Mouse (Mus musculus): ENCODE results near the gene Adora1. TPM values are rescaled to one million over a fixed set of nuclear protein-coding genes. Genes with fewer than 3 reads are reported as not detected.

The Adora1 gene
- polyA plus RNA-seq, 1 experiment from 2014 or later = 14.0 TPM

DNA sequence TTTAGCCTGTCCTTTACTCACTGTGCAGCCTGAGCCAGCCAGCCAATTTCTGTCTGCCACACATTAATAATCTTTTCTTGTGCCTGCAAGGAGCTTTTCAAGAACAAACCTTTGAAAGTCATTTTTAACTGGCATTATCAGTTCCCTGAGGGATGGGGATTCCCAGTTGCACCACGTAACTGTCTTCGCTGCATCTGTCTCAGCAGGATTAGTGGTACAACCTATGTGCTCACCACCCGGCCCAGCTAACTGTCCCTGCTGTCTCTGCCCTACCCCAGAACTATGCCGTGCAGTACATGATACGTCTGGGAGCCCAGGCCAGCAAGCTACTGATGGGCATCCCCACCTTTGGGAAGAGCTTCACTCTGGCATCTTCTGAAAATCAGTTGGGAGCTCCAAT is 47.0 kb downstream of the Adora1 start:
- H3K4me1 ChIP-seq (ENCODE audit: control insufficient read depth, insufficient read depth, low read length) = peaks cover 10% of the 10 kb centered on the region
- no peaks in the 10 kb centered on the region for H3K9me3 ChIP-seq (ENCODE audit: control insufficient read depth, low read length)
- H3K9ac ChIP-seq (replicated peaks; ENCODE audit: low read depth, low read length) = no peak overlapping the region
- no peaks in the 10 kb centered on the region for H3K27me3 ChIP-seq (ENCODE audit: control insufficient read depth, insufficient read depth, low read length)
- no peak overlapping the region for H3K4me2 ChIP-seq (ENCODE audit: low read depth, low read length)
- no peak for ATAC-seq (ENCODE audit: low read depth)
- no peak overlapping the region for H3K4me3 ChIP-seq (ENCODE audit: low read depth, low read length)
- no peaks in the 10 kb centered on the region for H3K36me3 ChIP-seq (ENCODE audit: control insufficient read depth, insufficient read depth, low read length)
- WGBS = 63% methylated on average over 5 of the region's 5 CpGs
- no peak overlapping the region for H3K27ac ChIP-seq (ENCODE audit: low read depth, low read length)

DNA sequence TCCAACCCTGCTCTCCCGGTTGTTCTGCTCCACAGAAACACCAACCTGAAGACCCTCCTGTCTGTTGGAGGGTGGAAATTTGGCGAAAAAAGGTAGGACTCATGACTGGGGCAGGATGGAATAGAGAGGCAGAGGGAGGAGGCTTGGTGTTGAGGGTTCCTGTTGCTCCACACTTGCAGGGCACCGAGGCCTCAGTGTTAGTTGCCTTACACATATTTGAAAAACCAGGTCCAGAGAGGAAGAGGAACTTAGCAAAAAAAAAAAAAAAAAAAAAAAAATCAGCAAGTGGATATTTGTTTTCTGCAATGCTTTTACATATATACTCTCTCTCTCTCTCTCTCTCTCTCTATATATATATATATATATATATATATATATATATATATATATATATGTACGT is 51.1 kb downstream of the Adora1 start:
- H3K9me3 ChIP-seq (ENCODE audit: control insufficient read depth, low read length) = no peaks in the 10 kb centered on the region
- no peaks in the 10 kb centered on the region for H3K36me3 ChIP-seq (ENCODE audit: control insufficient read depth, insufficient read depth, low read length)
- no peak overlapping the region for H3K4me3 ChIP-seq (ENCODE audit: low read depth, low read length)
- H3K9ac ChIP-seq (replicated peaks; ENCODE audit: low read depth, low read length) = no peak overlapping the region
- ATAC-seq (ENCODE audit: low read depth) = no peak
- 88% methylated on average over 4 of the region's 4 CpGs for WGBS
- H3K4me2 ChIP-seq (ENCODE audit: low read depth, low read length) = no peak overlapping the region
- peaks cover 8% of the 10 kb centered on the region for H3K4me1 ChIP-seq (ENCODE audit: control insufficient read depth, insufficient read depth, low read length)
- no peak overlapping the region for H3K27ac ChIP-seq (ENCODE audit: low read depth, low read length)
- no peaks in the 10 kb centered on the region for H3K27me3 ChIP-seq (ENCODE audit: control insufficient read depth, insufficient read depth, low read length)

DNA sequence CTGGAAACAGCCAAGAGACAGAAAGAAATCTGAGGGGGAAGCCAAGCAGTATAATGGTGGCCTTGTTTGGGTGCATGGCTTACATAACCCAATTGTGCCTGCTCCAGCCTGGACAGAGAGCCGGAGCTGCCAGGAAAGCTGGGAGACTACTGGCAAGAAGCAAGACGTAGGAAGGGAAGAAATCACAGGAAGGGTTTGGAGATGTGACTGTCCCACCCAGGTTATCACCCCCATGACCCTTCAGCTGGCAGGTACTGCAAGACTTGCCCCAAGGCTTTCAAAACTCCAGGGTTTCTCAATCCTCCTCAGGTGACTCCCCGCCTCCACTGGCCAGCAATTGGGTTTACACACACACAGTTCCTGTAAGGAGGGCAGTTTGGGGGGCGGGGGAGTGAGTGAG is 53.2 kb downstream of the Adora1 start, which contains the start of gene Chil1:
Gene Chil1 (plus strand): TSS at position 152 of the 400 bp plus-strand sequence.
- 55% methylated on average over 4 of the region's 4 CpGs for WGBS
- ATAC-seq (ENCODE audit: low read depth) = no peak
- Histone ChIP-seq H3K27me3 (ENCODE audit: control insufficient read depth, insufficient read depth, low read length) (no peaks in the 10 kb centered on the region), H3K4me1 (ENCODE audit: control insufficient read depth, insufficient read depth, low read length) (no peaks in the 10 kb centered on the region), H3K9ac (replicated peaks; ENCODE audit: low read depth, low read length) (no peak within 1 kb of the TSS), H3K36me3 (ENCODE audit: control insufficient read depth, insufficient read depth, low read length) (no peaks in the 10 kb centered on the region), H3K27ac (ENCODE audit: low read depth, low read length) (no peak within 1 kb of the TSS), H3K4me3 (ENCODE audit: low read depth, low read length) (no peak within 1 kb of the TSS), H3K9me3 (ENCODE audit: control insufficient read depth, low read length) (no peaks in the 10 kb centered on the region), H3K4me2 (ENCODE audit: low read depth, low read length) (no peak within 1 kb of the TSS)

DNA sequence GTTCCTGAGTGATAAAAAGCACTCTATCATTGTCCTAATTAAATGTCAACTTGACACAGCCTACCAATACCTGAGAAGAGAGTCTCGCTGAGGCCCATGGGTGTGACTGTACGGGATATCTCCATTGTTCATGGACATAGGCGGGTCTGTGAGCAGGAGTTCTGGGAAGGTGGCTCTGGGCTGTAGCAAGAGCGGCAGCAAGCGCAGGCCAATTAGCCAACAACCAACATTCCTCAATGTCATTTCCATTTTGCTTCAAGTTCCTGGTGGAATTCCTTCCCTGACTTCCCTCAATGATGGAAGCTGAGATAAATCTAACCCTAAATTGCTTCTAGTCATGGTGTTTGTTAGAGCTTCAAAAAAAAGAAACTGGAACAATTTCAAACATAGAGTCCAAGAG is 57.3 kb downstream of the Adora1 start:
- Histone ChIP-seq H3K36me3 (ENCODE audit: control insufficient read depth, insufficient read depth, low read length) (no peaks in the 10 kb centered on the region), H3K4me1 (ENCODE audit: control insufficient read depth, insufficient read depth, low read length) (no peaks in the 10 kb centered on the region), H3K9ac (replicated peaks; ENCODE audit: low read depth, low read length) (no peak overlapping the region), H3K9me3 (ENCODE audit: control insufficient read depth, low read length) (no peaks in the 10 kb centered on the region), H3K4me2 (ENCODE audit: low read depth, low read length) (no peak overlapping the region), H3K4me3 (ENCODE audit: low read depth, low read length) (no peak overlapping the region), H3K27me3 (ENCODE audit: control insufficient read depth, insufficient read depth, low read length) (no peaks in the 10 kb centered on the region), H3K27ac (ENCODE audit: low read depth, low read length) (no peak overlapping the region)
- ATAC-seq (ENCODE audit: low read depth) = no peak
- 91% methylated on average over 5 of the region's 5 CpGs for WGBS

DNA sequence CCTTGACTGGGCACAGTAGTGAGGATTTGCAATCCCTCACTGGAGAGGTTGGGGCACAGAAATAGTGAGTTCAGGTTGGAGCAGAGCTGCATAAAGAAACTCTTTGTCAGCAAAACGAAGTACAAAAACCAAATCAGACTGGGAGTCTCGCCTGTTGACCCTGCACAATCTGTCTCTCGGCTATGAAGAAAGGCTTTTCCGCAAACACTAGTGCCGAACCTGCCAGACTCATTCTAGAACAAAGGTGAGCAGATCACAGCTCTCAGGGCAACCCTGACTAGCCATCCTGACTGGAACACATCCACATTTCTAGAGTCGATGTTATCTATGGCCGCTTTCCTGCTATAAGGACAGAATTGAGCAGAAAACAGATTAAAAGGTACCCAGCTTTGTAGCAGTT is 62.1 kb downstream of the Adora1 start:
- no peak overlapping the region for H3K9ac ChIP-seq (replicated peaks; ENCODE audit: low read depth, low read length)
- ATAC-seq (ENCODE audit: low read depth) = no peak
- no peak overlapping the region for H3K4me2 ChIP-seq (ENCODE audit: low read depth, low read length)
- H3K9me3 ChIP-seq (ENCODE audit: control insufficient read depth, low read length) = no peaks in the 10 kb centered on the region
- no peak overlapping the region for H3K27ac ChIP-seq (ENCODE audit: low read depth, low read length)
- no peak overlapping the region for H3K4me3 ChIP-seq (ENCODE audit: low read depth, low read length)
- no peaks in the 10 kb centered on the region for H3K4me1 ChIP-seq (ENCODE audit: control insufficient read depth, insufficient read depth, low read length)
- H3K36me3 ChIP-seq (ENCODE audit: control insufficient read depth, insufficient read depth, low read length) = no peaks in the 10 kb centered on the region
- no peaks in the 10 kb centered on the region for H3K27me3 ChIP-seq (ENCODE audit: control insufficient read depth, insufficient read depth, low read length)
- WGBS = 61% methylated on average over 7 of the region's 7 CpGs

DNA sequence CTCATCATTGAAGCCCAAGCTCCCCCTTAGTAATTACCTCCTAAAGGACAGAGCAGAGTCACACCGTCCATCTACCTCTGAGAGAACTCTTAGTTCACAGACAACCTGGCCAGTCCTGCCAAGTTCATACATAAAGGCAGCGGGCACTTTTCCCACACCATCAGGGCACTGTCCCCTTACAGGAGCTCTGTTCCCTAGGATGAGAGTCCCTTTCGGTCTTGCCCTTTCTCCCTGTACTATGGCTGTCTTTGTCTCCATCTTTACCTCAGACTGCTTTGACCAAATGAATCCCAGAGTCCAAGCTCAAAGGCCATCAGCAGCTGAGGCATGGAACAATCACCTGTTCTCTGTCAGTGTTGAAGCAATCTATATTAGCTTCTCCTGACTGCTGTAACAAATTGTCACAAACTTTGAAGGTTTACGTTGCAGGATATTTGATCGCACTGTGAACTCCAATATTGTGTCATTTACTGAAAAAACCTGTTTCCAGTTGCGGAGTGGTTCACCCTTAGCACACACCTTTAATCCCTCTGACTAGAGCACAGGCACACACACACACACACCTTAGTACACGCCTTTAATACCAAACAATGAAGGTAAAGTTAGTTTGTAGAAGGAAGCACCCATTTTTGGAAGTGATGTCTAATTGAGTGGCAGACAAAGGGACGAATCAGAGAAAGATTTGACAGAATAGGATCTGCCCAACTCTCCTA is 66.1 kb downstream of the Adora1 start:
- 88% methylated on average over 8 of the region's 8 CpGs for WGBS
- H3K27me3 ChIP-seq (ENCODE audit: control insufficient read depth, insufficient read depth, low read length) = no peaks in the 10 kb centered on the region
- no peak overlapping the region for H3K4me2 ChIP-seq (ENCODE audit: low read depth, low read length)
- no peaks in the 10 kb centered on the region for H3K9me3 ChIP-seq (ENCODE audit: control insufficient read depth, low read length)
- H3K27ac ChIP-seq (ENCODE audit: low read depth, low read length) = no peak overlapping the region
- no peak overlapping the region for H3K4me3 ChIP-seq (ENCODE audit: low read depth, low read length)
- no peak for ATAC-seq (ENCODE audit: low read depth)
- H3K4me1 ChIP-seq (ENCODE audit: control insufficient read depth, insufficient read depth, low read length) = no peaks in the 10 kb centered on the region
- H3K36me3 ChIP-seq (ENCODE audit: control insufficient read depth, insufficient read depth, low read length) = no peaks in the 10 kb centered on the region
- no peak overlapping the region for H3K9ac ChIP-seq (replicated peaks; ENCODE audit: low read depth, low read length)

DNA sequence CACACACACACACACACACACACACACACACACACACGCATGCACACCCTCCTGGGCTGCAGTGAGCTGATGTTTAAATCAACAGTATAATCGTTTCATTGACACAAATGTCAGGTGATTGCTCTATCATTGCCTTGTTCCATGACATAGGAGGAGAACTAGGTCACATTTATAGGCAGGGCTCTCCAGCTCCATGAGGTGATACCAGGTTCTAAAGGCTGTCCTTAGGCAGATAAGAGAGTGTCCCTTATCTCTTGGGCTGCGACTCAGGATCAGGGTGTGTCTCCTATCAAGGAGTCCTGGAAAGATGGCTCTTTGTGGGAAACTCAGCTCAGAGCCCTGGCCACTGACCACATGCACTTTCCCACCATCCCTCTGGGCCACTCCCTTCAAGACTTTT is 66.7 kb downstream of the Adora1 start:
- H3K27me3 ChIP-seq (ENCODE audit: control insufficient read depth, insufficient read depth, low read length) = no peaks in the 10 kb centered on the region
- H3K4me2 ChIP-seq (ENCODE audit: low read depth, low read length) = no peak overlapping the region
- H3K9me3 ChIP-seq (ENCODE audit: control insufficient read depth, low read length) = no peaks in the 10 kb centered on the region
- no peak for ATAC-seq (ENCODE audit: low read depth)
- H3K4me3 ChIP-seq (ENCODE audit: low read depth, low read length) = no peak overlapping the region
- H3K9ac ChIP-seq (replicated peaks; ENCODE audit: low read depth, low read length) = no peak overlapping the region
- no peaks in the 10 kb centered on the region for H3K36me3 ChIP-seq (ENCODE audit: control insufficient read depth, insufficient read depth, low read length)
- WGBS = 83% methylated on average over 3 of the region's 3 CpGs
- no peak overlapping the region for H3K27ac ChIP-seq (ENCODE audit: low read depth, low read length)
- no peaks in the 10 kb centered on the region for H3K4me1 ChIP-seq (ENCODE audit: control insufficient read depth, insufficient read depth, low read length)

DNA sequence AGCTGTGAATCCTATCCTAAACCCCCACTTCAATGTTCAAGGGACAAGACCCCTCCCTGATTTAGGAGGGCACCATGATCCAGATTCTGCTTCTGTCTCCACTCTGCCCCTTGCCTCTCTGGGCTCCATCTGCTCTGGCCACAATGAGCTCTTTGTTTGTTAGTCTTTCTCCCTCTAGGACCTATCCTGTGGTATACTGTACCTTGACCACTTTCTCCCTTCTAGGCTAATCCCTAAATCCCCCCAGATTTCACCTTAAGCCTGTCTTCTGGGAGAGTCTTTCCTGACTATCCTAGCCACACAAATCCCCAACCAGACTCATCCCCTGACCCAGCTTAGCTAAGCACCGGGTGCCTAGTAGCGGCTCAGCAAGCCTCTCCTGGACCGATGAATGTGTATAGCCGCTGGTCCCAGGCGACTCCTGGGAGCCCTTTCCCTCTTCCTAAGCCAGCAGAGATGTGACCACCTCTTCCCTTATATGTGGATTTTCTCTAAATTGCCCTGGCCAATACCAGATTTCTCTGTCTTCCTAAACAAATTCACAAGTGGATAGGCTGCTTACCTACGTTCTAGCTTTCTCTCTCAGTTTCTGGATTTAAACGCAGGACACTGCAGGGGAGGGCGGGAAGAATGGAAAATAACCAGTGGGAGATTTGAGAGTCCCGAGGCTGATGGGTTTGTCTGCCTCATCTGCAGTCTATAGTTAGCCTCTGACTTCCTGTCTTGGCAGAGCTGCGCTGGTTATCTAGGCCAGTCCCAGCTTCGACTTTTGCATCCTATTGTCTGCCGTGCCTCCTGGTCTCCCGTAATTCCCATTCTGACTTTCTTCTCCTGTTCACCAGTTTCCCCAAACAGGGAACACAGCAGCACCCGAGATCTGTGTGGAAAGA is 67.6 kb downstream of the Adora1 start:
- 62% methylated on average over 14 of the region's 14 CpGs for WGBS
- no peak overlapping the region for H3K4me2 ChIP-seq (ENCODE audit: low read depth, low read length)
- no peak for ATAC-seq (ENCODE audit: low read depth)

DNA sequence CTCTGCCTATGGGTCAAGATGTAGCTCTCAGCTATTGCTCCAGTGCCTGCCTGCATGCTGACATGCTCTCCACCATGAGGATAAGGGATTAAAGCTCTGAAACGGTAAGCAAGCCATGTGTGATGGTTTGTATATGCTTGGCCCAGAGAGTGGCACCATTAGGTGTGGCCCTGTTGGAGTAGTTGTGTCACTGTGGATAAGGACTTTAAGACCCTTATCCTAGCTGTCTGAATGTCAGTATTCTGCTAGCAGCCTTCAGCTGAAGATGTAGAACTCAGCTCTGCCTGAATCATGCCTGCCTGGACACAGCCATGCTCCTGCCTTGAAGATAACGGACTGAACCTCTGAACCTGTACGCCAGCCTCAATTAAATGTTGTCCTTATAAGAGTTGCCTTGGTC is 68.7 kb downstream of the Adora1 start:
- 93% methylated on average over 3 of the region's 3 CpGs for WGBS
- Histone ChIP-seq H3K9me3 (ENCODE audit: control insufficient read depth, low read length) (no peaks in the 10 kb centered on the region), H3K4me2 (ENCODE audit: low read depth, low read length) (no peak overlapping the region), H3K27ac (ENCODE audit: low read depth, low read length) (no peak overlapping the region), H3K36me3 (ENCODE audit: control insufficient read depth, insufficient read depth, low read length) (no peaks in the 10 kb centered on the region), H3K27me3 (ENCODE audit: control insufficient read depth, insufficient read depth, low read length) (no peaks in the 10 kb centered on the region), H3K4me3 (ENCODE audit: low read depth, low read length) (no peak overlapping the region), H3K9ac (replicated peaks; ENCODE audit: low read depth, low read length) (no peak overlapping the region), H3K4me1 (ENCODE audit: control insufficient read depth, insufficient read depth, low read length) (no peaks in the 10 kb centered on the region)
- ATAC-seq (ENCODE audit: low read depth) = no peak

More for the DNA sequence above, 67.6 kb downstream of the Adora1 start:
- Histone ChIP-seq H3K27ac (ENCODE audit: low read depth, low read length) (no peak overlapping the region), H3K36me3 (ENCODE audit: control insufficient read depth, insufficient read depth, low read length) (no peaks in the 10 kb centered on the region), H3K4me3 (ENCODE audit: low read depth, low read length) (no peak overlapping the region), H3K9me3 (ENCODE audit: control insufficient read depth, low read length) (no peaks in the 10 kb centered on the region), H3K9ac (replicated peaks; ENCODE audit: low read depth, low read length) (no peak overlapping the region), H3K4me1 (ENCODE audit: control insufficient read depth, insufficient read depth, low read length) (no peaks in the 10 kb centered on the region), H3K27me3 (ENCODE audit: control insufficient read depth, insufficient read depth, low read length) (no peaks in the 10 kb centered on the region)

Data from neural tube, embryonic 14.5 days (tissue).